Mouse (Mus musculus): ENCODE measurements around the gene Lgr5.

Lgr5 gene

DNA sequence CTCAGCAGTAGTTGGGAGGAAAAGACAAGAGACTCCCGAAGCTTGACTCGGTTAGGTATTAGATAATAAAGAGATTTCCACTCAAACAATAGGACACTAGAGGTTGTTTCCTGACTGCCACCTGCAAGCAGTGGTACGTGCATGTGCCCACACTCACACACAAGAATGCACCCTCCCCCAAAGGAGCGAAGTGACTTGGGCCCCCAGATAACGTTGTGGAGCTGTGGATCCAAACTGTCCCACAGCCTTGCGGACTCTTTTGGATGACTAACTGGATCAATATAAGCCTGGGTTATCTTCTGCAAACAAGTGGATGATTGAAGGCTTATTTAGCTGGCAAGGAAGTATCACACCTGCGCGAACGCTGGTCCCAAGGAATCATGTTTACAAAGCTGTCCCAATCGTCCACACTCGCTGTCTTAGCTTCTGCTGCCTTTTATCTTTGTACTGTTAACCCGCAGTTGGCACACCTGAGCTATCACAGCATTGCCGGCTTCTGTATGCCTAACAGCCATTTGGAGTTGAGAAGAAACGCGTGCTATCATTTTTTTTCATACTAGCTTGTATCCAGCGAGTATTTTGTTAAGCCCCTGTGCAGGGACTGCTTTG, 81.8 kb downstream of the Lgr5 start:
- no peak for DNase-seq (ENCODE audit: low read depth, low spot score)

DNA sequence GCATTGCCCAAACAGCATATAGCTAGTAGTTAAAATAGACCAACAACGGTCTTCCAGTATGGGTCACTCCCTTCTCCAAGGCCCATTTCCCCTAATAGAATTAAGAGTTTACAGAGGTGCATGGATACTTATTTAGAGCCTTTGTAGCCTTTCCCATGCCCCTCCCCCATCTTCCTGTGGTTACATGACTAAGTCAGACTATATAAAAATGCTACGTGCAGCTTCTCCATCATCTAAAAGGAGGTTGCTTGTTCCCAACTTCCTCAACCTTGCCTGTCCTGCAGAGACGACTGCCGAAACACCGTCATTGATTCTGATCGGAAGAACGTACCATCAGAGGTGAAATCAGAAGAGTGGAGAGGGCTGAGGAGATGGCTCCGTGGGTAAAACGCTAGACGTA, 82.4 kb downstream of the Lgr5 start:
- no peak for DNase-seq (ENCODE audit: low read depth, low spot score)

DNA sequence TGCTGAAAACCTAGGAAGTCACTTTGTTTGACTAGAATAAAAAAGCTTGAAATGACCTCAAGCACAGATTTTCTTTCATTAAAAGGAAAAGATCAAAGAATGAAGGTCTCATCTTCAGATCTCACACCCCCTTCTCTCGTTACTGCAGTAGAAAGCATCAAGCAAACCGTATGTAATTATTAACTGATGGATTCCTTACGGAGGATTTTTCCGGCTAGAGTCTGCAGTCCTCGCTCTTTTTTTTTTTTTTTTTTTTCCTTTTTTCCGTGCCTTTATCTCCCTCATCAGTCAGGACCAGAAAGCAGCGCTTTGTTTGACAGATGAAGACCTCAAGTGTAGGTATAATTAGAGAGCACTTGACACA, 93.8 kb downstream of the Lgr5 start:
- DNase-seq (ENCODE audit: low read depth, low spot score) = no peak

DNA sequence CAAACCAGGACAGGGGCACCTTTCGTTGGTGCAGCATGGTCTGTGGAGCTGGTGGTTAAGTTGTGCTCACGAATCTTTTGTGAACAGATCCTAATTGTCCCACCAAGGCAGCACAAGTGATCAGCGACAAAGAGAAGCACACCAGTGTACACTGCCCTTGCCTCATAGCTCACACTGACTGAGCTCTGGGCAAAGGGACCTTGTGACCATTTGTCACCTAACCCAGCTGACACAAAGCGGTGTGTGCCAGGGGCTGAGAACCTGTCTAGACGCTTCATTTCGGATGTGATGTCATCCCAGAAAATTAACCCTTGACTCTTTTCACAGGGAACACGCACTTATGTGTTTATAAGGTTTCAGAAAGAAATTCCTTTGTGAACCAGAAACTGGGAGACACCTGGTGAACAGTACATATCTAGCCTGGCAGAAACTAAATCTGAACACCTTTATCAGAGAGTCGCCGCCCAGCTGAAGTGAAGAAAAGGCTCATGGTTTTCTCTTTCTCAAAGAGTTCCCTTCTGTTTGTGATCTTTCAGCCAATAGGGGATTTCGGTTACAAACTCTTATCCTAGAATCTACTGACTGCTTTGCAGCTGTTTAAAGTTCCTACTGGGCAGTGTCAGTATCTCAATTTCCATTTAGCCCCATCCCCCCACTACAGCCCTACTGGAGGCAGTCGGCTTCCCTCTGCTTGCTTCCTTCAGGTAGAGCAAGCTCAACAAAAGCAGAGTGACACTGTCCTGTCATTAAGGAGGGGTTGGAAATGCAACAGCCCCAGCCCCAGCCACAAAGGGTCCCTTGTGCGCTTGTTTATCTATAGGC, 94.4 kb downstream of the Lgr5 start:
- DNase-seq (ENCODE audit: low read depth, low spot score) = no peak

DNA sequence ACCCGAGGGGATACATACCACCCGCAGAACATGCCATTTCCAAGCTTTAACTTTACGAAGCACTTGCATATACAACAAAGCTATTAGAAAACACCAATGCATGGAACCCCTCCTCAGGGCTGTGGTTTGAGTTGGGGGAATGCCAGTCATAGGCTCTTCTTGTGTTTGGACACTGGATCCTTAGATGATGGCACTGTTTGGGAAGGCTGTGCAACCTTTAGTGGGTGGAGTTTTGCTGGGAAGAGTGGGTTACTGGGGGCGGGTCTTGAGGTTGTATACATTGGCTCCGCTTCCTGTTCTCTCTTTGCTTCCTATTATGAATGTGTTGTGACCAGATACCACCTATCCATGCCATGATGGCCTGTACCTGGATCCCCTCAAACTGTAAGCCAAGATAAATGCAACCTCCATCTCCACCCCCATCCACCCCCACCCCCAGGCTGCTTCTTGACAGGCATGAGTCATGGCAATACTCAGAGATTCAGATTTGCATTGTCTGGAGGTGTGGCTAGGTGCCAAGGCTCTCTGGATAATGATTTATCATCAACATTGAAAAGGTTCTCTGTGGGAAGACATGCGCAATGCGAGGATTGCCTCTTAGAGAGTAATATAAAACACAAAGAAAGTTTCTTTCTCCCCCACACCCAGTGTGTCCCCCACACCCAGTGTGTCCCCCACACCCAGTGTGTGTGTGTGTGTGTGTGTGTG, 95.6 kb downstream of the Lgr5 start:
- DNase-seq (ENCODE audit: low read depth, low spot score) = no peak

DNA sequence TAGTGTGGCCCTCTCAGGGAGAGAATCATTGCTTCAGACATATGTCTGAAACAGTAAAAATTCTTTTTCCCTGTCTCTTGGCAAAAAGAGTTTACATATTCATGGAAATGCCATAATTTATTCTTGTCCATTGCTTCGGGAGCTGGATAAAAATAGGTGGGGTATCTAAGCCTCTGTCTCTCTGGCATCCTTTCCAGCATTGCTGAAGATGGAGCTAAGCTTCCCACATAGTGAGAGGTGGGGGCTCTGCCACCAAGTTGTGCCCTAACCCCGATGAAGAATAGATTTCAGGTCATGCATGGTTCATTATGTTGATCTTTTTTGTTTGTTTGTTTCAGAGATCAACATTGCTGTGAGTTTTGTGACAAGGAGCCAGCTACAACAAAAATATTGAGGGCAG, 102.0 kb downstream of the Lgr5 start:
- no peak for DNase-seq (ENCODE audit: low read depth, low spot score)

DNA sequence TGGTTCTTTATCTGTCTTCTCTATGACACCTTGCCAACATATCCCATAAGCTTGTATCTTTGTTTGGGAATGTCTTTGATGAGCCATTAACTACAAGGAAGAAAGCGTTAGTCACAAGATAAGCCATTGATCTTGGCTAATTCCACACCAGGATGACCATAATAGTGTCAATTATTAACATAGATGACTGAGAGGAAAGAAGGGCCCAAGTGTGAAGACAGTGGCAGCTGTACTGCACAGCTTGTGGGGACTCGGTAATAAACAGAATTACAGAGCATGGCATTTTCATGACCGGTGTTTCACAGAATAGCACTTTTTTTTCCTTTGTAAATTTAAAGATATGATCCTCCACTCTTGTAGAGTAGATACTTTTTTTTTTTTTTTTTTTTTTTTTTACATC, 102.9 kb downstream of the Lgr5 start:
- DNase-seq (ENCODE audit: low read depth, low spot score) = no peak

DNA sequence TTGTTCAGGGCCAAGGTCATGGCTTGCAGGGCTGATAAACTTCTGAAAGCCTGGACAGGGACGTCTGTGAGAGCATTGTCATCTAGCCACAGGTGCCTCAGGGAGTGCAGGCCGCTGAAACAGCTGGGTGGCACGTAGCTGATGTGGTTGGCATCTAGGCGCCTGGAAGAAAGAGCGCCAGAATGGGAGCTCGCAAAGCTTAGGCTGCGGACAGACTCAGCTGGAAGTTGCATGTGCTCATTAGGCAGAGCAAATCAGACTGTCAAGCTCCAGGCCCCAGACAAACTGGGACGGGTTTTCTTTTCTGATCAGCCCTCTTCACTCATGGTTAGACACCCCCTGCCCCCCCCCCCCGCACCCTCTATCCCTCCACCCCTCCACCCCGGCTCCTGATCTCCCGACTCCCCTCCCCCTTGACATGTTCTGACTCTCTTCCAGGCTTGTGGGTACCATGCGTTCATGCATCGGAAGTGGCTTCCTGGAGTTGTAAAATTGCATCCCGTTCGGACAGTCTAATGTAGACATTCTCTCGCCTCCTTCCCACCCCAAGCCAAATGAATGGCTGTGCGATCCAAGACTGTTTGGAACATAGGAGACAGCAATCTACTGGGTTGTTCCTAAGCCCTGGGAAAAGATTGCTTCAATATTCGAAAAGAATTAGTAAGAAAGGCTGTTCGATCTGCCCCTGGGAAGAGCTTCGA, 109.0 kb downstream of the Lgr5 start:
- no peak for DNase-seq (ENCODE audit: low read depth, low spot score)

DNA sequence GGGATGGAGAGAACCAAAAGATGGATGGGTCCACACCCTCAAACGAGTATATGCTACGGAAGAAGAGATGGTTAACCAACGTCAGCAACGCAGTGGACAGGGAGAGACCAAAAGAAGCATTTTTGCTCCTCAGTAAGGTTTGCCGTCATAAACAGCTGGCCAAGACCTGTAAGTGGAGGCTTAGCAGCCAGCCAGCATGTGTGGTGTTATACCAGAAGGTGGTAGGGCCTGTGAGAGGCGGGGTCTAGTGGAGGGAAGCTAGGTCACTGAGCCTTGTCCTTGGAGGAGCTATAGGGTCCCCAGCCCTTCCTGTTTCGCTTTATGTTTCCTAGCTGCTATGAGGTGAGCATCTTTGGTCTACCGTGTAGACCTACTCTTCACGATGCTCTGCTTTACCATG, 111.1 kb downstream of the Lgr5 start:
- DNase-seq (ENCODE audit: low read depth, low spot score) = no peak

DNA sequence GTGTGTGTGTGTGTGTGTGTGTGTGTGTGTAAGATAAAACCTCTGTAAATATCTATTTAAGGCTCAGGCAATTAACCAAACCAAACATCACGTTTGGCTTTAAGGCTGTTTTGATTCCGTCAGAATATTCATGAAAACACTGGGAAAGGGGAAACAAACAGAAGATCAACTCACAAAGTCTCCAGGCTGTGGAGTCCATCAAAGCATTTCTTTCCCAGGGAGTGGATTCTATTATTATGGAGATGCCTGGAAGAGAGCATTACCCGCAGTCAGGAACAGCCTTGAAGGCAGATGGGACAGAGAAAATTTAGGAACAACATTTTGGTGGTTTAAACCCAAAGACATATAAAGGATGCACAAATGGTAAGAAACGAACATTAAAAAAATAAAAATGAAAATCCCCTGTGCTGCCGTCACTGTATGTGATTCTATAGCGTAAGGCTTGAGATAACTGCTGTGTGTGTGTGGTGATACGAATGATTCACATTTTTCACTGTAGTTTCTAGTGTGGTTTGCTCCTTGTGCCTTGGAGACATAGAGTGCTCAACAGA, 112.5 kb downstream of the Lgr5 start:
- DNase-seq (ENCODE audit: low read depth, low spot score) = no peak

DNA sequence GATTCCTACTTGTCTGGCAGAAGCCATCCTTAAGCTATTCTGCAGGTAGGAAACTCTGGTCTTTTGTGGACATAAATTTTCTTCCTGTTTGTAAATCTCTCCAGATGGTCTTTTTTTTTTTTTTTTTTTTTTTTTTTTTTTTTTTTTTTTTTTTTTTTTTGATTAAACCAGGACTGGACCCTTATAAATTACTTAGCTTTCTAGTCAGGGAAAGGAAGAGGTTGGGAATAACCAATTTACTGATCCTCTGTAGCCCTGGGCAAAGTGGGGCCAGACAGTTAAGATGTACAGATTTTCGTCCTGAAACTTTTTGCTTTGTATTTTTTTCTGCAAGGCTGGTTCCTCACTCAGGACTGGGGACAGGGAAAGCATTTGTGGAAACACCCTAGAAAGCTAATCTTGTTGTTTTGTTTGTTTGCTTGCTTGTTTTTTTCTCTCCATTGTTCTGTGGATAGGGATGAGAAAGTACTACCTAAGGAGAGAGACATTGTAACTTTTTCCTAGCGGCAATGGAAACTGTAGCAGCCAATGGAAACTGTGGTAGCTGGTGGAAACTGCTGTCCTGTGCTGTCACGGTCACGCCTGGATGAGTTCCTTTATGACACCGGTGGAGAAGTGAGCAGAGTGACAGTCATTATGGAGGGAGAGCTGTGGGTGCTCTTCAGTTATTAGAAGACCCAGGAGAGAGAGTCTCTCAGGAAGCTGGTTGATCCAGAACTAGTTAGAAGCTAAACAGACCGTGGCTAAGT, 114.2 kb downstream of the Lgr5 start:
- no peak for DNase-seq (ENCODE audit: low read depth, low spot score)

DNA sequence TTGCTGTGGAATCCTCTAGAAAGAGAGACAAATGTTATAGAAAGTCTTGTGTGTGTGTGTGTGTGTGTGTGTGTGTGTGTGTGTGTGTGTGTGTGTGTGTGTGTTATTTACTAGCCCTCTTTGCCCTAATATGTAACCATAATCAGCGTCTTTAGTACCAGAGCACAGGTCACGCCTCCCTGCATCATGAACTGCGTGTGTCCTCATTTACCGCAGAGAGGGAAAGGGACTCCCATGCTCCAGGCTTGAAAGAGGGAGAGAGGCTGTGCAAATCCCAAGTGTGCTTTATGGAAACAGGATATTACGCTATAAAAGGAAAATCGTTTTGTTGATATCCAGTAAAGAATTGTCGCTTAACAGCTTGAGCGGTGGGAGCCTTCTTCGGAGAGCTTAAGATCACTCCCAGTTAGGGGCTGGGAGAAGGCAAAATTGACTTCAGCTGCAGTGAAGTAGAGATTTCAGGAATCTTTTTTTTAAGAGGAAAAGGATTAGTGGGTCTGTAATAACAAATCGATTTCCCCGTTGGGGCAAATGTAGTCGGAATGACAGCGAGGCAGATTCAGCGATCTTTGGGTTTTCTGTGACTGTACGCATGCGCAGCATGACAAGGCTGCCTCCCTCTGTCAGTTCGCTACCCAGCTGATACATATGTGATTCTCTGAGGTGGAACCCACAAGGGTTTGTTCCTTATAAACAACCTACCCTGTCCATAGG, 116.8 kb downstream of the Lgr5 start:
- DNase-seq (ENCODE audit: low read depth, low spot score) = no peak

DNA sequence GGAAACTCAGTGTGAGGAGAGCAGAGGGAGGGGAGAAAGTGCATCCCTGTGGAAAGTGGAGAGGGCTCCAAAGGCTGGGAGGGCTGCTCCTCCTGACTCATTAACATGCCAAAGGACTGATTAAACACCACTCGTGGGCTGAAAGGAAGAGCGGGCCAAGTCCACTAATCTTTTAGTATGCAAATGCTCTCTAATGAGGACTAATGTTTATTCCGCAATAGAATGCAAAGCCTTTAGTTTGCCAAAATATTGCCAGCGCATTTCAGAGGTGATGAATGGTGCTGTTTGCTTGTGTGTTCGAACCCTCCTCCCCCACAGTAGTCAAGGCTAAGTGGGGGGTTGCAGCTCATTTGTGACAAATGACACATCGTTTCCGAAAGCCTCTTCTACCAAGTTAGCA, 118.5 kb downstream of the Lgr5 start:
- DNase-seq (ENCODE audit: low read depth, low spot score) = no peak

DNA sequence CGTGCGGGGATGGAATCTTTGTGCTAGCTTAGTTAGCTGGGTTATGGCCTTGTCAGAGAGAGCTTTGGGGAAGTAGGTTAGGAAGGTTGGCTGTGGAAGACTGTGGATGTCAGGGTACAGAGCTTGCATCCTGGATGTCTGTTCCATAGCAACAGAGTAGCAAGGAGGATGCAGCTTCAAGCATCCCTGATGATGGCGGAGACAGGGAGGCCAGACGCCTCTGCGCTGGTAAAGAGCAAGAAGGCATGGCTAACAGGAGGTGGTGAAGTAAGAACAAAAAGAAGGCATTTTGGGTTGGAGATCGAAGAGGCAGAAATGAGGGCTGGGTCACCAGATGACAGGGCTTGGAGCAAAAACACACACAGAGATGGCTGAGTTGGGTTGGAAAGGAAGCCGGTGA, 118.9 kb downstream of the Lgr5 start:
- no peak for DNase-seq (ENCODE audit: low read depth, low spot score)

DNA sequence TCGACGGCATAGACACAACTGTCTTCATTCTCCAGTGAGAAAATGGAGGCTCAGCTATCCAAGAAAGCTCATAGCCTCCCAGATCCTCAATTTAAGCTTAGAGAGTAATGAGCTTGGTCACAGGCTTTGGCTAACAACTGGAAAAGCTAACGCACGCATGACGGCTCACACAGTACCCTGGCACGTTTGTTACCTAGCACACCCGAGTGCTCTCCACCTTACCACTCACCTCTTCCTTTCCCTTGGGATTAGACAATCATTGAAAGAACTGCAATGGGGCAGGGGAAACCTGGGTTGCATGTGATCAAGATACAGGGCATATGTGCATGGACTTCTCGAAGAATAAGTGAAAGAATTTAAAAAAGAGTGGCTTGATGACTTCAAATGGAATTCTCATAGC, 119.6 kb downstream of the Lgr5 start:
- DNase-seq (ENCODE audit: low read depth, low spot score) = no peak

DNA sequence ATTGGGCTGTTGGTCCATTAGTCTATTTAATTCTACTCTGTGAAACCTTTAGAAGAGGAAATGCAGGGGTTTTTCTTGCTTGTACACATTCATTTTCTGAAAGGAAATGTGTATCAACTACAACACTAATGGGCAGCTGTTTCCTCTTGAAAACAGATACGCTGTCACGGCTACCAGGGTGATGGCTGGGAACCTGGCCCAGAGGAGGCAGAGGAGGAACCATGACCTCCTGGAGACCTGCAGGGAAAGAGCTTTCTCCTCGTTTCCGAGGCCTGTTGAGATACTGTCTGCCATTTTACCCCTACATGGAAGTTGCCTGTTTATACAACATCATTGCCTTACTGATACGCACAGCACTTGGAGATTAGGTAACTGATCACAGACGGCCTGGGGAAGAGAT, 121.8 kb downstream of the Lgr5 start:
- DNase-seq (ENCODE audit: low read depth, low spot score) = no peak

DNA sequence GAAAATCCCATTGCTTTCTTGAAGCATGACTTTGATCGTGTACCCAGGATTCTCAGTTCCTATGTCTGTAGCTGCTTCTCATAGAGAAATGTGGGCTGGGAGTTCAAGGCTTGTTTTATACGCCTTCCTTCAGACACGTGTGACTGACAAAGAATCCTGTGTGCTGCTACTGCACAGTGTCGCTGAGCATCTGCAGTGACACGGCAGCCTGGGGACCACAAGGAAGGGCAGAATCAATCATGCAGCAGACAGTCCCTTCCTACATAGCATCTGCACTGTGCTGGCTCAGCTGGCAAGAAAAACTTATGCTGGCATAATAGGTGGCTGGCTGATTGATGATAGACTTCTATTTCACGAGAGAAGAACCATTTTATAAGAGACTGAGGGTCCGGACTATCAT, 122.5 kb downstream of the Lgr5 start:
- DNase-seq (ENCODE audit: low read depth, low spot score) = no peak

DNA sequence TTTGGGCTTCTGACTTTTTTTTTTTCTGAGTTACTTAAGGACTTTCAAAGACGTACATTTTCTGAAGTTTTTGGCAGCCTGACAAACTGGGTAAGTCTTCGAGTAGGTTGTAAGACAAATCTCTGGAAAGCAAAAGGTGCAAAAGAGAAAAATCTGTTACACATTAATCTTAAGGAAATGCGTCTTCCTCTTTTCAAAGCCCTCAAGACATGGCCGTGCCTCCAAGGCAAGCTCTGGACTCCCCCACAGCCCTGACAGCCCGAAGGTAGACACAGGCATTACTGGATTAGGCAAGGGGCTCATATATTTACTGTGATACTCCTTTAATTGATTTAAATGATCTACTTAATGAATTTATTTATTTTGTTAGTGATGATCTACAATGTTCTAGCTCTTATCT, 124.9 kb downstream of the Lgr5 start:
- no peak for DNase-seq (ENCODE audit: low read depth, low spot score)

DNA sequence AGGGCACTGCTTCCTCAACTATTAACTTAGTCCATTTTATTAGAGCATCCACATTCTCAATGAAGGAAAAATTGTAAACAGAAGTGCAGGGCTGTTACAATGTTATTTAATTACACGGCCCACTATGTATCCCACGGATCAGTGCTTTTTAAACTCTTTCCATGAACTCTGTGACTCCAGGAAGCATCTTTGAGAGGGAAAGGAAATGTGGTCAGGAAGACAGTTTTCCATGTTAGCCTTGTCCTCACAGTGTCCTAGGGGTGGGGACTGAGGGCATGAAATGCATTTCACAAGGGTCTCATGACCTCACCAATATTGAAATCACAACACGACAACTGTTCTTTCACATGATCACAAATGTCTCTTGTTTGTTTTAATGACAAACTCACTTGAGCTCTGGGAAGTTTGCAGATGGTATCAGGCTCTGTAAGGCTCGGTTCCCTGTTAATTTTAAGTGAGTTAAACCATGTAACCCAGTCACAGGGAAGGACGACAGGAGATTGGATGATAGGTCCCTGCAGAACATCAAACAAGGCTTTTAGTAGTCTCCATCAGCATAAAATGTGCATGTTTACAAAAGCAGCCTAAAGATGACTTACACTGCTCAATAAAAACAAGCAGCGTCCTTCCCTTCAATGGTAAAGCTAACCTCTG, 130.1 kb downstream of the Lgr5 start:
- no peak for DNase-seq (ENCODE audit: low read depth, low spot score)

DNA sequence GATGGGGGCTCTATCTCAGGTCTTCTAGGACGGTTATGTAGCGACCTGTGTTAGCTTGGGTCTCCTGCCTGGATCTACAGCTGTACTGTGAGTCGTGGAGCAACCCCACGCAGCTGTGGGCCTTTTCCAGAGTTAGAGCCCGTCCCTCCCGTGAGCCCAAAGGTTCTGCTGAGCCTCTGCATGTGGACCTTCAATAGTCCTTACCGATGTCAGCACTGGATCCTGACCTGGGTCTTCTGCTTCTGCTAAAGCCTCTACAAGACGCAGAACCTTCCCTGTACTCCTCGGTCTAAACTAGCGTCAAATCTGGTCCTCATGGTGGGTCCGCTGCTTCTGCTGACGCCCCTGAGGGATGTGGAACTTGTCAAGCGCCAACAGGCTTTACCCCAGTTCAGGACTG, 139.0 kb downstream of the Lgr5 start:
- DNase-seq (ENCODE audit: low read depth, low spot score) = no peak

Data from embryo, embryonic 11.5 days (tissue).